Mouse (Mus musculus) right cerebral cortex, postnatal 36 days (tissue): Measurements from ENCODE around the gene Iglon5.
A peak's percentile ranks its signal among the peaks of the same experiment; 100 is the strongest.

Experiments
- DNase-seq, 2 experiments: peaks; one replicate each; pipeline ENCODE4 v3.0.0; 2022; ENCODE audit warnings: low spot score in 2 of 2, mixed read lengths in 1 of 2

The Iglon5 gene

DNA sequence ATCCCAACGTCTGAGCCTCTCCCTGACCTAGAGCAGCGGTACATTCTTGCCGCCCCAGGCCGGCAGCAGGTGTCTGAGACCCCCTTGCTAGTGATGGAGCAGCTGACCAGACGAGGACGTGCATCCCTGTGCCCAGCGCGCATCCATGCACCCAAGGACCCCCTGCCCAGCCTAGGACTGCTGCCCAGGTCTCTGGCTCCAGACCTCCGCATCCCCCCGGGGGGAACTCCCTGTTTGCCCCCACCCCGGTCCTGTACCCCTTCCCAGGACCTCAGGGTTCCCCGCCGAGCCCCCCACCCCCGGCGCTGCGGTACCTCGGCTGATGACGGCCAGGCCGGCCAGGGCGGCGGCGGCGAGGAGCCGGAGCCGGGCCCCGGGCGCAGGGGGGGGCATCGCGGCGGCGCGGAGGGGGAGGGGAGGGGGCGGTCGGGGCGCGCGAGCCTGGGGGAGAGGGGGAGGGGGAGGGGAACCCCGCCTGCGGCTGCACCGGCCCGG lies at the start of gene Iglon5:
Gene Iglon5 (minus strand): TSS at position 445 of the 495 bp plus-strand sequence.
- DNase-seq, result no peak

DNA sequence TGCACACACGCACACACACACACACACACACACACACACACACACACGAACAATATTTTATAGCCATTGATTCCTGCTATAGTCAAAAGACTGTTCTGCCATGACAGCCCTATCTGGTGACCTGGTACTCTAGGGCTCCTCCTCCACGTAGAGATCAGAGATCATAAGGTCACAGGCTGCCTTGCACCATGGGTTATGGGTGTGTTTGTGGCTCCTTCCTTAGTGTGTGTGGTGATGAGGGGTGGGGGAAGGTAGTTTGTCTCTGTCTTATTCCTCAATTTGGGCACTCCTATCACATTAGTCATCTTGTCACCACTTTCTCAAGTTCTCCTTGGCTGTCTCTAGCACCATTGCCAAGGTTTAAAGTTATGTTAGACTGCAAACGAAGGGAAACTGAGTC lies 48.6 kb upstream of the Iglon5 start:
- DNase-seq, result no peak

DNA sequence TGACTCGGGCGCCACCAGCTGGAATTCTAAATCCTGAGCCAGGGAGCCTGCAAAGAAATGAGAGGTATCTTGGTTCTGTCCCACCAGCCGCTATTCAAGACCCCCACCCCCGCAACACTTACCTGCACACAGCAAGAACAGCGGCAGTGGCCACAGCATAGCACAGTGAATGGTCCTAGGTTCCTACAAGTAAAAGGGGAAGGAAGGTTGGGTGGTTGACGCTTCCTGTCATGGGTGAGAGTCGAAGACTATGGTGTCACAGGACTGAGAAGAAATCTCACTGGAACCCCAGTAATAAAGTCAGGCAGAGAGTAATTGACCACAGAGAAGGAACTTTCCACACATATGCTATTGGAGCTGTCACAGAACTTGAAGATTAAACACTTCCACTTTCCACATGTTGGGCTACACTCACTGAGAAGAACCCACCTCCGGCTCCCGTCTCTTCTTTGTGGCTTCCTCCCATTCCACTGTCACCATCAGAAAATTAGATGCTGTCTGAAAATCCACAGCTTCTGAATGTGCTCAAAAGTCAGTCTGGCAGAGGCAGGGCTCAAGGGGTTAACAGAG lies 43.1 kb upstream of the Iglon5 start:
- no peak for DNase-seq

DNA sequence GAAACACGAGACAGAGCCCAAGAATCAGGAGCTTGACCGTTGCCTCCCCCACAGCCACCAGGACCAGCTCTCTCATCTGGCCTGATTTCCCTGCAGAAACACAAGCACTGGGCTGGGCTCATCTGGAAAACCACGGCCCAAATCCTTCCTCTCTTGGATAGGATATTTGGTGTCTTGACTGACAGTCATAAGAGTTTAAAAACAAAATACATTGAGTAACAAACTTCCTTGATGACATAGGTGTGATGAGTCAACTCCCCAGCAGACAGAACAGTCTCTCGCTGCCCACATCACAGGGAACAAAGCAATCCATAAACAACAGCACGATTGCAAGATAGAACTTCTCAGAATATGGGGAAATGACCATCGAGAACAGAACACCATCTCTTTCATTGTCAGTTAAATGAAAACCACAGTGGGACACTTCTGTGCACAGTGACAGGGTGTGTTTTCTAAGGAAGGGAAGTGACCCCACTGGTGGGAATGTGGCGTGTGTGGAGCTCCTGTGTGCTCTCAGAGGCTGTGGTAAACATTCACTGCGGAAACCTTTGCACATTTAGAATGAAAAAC lies 40.4 kb upstream of the Iglon5 start:
- DNase-seq, result no peak

DNA sequence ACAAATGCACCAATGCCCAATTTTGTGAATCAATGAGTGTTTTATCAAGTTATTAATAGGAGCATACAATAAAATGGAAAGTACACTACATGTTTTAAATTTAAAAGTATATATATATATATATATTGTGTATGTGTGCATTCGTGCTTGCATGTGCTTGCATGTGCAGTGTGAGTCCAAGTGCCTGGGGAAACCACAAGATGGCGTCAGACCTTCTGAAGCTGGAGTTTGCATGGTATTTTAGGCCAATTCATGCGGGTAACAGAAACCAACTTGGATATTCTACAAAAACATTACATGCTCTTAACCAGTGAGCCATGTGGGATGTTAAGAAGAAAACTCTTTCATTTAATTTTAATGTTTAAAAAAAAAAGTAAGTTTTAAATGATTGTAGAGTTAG lies 35.4 kb upstream of the Iglon5 start:
- DNase-seq, result no peak

DNA sequence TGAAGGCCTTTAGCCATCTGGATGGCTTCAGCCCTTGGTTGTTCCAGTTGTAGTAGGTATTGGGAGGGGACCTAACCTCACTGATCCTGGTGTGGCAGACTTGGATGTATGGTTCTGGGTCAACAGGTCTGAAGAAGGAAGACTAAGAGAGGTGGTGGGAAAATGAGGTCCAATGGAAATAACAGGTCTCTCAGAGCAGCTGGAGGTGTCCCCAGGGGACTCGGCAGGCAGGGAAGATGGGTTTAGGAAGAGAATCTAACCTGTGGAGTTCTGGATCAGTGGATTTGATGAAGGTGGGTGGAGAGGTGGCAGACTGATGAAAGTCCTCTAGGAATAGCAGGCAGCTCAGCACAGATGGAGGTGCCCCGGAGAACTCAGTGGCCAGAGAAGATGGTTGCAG lies 32.9 kb upstream of the Iglon5 start:
- no peak for DNase-seq

DNA sequence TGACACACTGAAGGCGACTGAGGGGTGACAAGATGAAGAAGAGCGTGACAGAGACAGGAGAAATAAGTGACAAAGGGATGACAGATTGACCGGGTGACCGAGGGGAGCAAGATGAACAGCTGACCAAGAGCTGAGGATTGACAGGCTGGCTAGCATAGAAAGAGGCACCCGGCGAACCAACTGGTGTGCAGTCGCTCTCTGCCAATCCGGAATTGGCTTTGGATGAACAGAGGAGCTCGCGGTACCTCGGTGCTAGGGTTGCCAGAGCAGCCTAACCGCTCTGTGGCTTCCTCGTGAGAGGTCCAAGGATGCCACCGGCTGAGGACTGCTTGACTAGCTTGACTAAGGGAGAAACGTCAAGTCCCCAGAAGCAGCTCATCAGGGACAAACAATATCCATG lies 28.5 kb upstream of the Iglon5 start:
- no peak for DNase-seq

DNA sequence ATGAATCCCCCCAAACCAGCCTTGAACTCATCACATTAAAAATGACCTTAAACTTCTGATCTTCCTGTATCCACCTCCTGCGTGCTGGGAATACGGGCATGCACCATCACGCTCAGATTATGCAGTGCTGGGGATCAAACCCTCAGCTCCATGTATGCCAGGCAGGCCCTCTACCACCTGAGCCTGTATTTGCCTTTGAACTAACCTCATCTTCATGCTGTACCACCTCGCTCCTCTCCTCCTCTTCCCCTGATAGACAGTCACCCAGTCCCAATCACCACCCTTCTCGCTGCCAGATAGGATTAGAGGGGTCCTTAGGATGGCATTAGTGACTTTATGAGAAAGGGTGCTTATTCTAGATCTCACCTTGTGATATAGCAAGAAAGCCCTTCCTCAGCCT lies 25.2 kb upstream of the Iglon5 start:
- DNase-seq, result no peak

DNA sequence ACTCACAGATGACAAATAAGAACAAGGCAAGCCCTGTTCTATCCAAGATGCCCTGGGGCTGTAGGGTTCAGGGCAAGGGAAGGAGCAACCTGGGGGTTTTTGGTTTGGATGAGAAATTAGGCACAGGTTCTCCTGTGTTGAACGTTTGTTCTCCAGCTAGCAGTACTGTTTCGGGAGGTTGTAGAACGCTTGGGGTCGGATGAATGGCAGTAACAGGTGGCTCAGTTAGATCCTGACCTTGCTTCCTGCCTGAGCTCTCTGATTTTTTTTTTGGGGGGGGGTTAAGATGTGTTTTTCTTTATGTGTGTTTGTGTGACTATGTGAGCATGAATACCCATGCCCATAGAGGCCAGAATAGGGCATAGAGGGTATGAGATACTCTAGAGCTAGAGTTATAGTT lies 22.6 kb upstream of the Iglon5 start:
- DNase-seq, result no peak

DNA sequence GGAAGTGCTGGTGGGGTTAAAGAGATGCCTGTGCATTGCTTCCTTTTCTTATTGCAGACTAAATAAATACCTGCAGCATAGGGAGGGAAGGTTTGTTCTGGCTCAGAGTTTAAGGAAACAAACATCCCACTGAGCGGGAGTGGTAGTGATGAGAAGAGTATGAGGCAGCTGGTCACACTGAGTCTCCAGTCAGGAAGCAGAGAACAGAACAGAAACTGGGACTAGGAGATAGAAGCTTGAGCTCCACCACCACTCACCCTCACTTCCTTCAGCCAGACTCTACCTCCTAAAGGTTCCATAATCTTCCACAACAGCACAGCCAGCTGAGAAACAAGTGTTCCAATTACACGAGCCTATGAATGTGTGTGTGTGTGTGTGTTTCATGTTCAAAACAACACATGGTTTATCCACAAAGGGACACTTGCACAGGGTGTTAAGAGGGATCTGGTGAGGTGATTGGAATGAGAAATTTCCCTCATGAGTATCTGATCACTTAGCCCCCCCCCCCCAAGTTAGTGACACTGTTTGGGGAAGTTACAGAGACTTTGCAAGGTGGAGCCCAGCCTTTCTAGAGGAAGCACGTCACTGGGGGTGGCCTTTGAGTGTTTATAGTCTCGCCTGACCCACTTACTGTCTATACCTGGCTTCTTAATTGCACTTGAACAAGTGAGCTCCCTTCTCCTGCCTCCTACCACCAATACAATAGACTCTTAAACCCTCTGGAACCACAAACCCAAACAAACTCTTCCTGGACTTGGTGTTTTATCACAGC lies 22.0 kb upstream of the Iglon5 start:
- DNase-seq, result no peak

DNA sequence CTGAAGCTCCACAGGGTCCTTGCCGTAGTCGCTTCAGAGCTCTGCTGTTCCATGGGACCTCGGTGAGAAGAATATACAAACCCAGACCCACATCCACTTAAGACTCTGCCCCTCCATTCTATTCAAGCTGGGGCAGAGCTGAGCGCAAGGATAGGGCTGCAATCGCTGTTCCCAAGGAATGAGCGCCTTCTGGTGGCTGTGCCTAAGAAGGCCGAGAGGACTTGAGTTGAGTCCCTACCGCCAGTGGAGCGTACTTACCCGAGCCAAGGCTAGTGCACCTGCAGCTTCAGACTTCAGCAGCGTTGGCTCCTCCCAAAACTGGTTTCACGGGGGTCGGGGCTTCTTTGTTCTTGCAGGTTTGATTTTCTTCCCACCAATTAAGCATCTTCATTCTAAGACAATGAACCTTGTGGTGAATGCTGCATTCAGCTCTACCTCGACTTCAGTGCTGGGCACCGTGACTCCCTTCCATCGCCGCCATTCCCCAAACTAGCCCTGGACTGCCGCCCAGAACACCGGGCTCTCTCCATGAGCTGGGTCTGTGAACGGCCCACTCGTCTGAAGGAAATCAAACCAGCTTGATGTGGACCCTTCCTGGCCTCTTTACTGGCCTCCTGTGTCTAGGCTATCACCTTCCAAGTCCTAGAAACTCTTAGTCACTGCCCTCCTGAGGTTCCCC lies 5.6 kb upstream of the Iglon5 start:
- peak; percentile 49 to 50 for DNase-seq

DNA sequence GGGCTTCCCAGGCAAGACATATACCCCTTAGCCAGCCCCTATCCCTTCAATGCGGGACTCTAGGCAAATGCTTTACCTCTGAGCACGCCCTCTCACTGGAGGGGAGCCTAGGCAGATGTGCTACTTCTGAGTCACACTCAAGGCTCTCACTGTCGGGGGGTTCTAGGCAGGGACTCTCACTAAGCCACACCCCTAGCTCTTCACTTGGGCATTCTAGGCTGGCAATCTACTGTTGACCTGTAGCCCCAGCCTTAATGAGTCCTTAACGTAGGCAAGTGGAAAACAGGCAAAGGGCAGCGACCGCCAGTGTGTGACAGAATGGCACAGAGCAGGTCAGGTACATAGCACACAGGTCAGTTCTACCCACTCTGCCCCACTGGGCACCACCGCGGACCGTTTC lies 986 bp upstream of the Iglon5 start:
- no peak for DNase-seq

DNA sequence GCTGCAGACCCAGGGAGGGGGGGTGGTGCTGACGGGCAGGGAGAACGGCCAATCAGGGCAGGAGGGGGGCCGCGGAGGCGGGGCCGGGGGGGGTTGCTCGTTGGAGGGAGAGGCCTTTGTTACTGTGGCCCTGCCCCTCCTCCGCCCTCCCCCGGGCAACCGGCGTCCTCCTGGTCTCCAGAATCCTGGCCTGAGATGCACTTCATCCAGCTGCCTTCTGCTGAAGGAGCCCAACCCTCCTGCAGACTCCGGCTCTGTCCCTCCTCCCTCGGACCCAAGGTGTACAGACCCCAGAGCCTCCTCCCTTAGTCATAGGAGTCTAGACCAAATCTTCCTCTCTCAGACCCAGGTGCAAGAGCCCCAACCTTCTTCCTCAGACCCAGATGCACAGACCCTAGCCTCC lies 308 bp upstream of the Iglon5 start:
- DNase-seq, result peak; percentile 76 to 78

DNA sequence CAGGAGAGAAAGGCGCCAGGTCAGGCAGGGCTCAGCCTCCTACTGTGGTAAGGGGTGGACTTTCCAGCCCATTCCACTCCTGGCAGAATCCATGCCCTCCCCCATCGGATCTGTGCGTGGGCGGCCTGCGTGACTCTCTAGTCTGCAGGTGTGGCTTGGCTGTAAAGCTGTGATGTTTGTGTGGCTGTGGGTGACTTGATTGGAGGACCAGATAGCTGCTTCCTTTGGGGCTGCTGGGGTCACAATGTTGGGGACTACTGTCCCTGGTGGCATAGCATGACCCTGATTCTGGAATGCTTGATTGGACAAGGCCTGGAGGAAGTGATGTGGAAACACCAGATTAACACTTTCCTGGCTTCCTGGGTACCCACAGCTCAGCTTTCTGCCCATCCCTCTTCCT lies 1.2 kb downstream of the Iglon5 start:
- no peak for DNase-seq

DNA sequence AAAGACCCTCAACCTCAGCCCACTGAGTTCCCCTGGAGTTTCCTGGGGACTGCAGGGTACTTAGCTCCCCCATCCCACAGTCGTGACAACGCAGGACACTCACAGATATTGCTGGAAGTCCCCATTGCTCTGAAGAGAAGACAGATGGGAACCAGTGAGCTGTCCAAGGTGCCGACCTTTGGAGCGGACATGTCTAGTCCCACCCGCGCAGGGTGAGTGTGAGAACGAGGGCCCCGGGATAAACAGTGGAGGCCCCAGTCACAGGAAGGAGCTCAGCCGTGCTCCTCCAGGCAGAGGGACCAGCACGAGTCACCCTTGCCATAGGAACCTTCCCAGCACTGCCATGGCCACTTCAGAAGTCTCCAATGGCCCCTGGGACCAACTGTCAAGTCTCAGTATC lies 6.6 kb downstream of the Iglon5 start:
- DNase-seq, result no peak

DNA sequence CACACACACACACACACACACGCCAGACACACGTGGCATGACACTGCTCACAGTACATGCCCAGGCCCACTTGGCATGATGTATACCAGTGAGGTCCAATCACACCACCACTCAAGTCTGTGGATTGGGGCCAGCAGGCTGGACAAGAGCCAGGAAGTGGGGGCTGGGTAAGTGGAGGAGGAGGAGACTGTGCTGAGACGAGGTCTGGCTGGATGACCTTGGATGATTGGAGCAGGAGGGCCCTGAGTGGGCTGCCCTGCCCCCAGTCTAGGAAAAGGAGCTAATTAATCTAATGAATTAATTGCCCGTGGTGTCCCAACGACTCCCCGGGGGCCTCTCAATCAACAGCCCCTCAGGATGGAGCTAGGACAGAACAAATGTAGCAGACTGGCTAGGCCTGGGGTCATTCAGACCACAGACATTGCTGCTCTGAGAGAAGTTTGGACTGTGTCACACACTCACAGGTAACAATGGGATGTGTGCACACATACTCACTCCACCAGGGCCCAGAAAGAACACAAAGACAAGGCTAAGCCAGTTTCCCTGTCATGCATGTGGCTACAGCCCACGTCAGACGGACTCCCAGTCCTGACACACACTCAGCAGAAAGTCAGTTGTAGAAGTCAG lies 7.7 kb downstream of the Iglon5 start:
- no peak for DNase-seq

DNA sequence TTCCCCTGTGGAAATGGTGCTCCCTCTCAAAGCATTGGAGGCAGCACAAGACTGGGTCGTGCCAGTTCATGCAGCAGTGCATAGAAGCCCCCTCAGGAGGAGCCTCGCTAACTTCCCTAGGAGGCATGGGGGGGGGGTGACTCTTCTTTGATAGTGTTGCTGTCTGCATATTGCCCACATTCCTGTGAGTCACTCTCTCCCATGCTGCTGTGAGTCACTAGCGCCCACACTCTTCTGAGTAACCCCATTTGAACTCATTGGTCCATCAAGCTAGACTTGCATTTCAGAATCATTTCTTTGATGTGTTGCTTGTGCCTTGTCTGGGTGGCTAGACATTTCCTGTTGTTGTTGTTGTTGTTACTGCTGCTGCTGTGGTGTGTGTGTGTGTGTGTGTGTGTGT lies 8.7 kb downstream of the Iglon5 start:
- DNase-seq, result peak; percentile 75 to 82

DNA sequence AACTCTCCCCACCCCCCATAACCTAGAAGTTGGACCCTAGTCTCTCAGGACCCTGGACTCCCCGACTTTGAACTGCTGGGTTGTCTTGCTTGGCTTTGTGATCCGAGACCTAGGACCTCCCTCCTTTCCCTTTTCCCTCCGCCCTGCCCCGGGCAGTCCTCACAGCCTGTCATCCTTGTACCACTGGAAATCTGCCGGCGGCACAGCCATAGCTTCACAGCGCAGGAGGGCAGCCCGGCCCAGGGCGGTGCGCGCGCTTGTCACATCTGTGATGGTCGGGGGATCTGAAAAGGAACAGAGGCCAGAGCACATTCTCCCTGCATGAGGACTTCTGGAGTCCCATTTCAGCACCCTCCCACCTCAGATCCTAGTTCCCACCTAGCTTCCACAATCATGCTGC lies 13.5 kb downstream of the Iglon5 start:
- DNase-seq, result no peak

DNA sequence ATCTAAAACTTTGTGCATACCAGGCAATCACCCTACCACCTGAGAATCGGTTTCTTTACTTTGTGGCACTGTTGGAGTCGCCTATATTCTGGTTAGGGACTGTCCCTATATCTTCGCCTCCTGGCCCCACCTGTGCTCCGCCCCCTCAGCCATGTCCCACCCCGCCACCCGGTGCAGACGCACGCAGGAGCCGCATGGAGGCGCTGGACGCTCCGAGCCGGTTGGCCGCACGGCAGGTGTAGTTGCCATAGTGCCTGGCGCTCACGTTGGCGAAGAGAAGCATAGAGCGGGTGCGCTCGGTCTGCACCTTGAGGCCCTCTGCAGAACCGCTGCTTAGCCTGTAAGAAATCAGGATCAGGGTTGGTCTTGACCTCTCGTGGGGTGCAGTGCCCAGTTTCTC lies 14.2 kb downstream of the Iglon5 start:
- no peak for DNase-seq

DNA sequence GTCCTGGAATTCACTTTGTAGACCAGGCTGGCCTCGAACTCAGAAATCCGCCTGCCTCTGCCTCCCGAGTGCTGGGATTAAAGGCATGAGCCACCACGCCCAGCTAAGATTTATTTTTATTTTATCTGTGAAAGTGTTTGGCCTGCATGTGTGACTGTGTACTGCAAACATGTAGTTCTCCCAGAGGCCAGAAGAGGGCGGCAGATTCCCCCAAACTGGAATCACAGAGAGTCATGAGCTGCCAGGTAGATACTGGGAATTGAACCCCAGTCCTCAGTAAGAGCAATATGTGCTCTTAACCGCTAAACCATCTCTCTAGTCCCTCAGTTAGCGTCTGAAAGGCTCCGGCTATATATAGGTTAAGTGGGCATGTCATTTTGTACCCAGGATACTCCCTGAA lies 19.5 kb downstream of the Iglon5 start:
- no peak for DNase-seq

DNA sequence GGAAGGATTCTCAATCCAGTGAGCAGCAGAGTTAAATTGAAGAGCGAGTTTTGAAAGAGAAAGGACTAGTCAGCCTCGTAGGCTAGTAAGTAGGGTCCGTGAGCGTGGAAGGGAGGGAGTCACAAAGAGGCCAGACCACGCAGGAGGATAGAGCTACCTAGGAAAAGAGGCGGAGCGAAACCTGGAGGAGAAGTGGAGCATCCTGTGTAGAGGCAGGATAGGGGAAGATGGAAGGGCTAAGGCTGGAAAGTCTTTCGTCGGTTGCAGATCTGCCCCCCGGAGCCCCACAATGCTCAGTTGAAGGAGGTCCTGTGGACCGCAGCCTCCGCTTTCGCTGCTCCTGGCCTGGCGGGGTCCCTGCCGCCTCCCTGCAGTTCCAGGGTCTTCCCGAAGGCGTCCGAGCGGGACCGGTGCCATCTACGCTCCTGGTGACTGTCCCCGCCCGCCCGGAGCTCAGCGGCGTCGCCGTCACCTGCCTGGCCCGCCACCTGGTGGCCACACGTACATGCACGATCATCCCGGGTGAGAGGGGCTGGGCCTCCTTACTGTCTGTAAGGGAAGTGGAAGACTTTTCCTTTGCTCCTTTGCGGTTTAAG lies 23.7 kb downstream of the Iglon5 start:
- peak in 1 of 2 experiments; percentile 64 for DNase-seq
